Mouse (Mus musculus) forebrain, embryonic 16.5 days (tissue): ENCODE data around the gene Antxr2. TPM values are rescaled to one million over a fixed set of nuclear protein-coding genes. Genes with fewer than 3 reads are reported as not detected.

Experiments
- ATAC-seq: fragments of 200-750 bp; cut with Nextera tagmentation; 2 replicates; pipeline ENCODE4 v1.8.0; 2017; ENCODE audit warnings: mild to moderate bottlenecking, moderate library complexity
- H3K27ac ChIP-seq: fragments of 300-500 bp; sonication (generic); 2 replicates; pipeline ENCODE4 v1.5.1; 2014; ENCODE audit warnings: low read length, control low read depth
- H3K27me3 ChIP-seq: fragments of 300-500 bp; sonication (generic); replicated peaks from 2 replicates; pipeline ENCODE4 v1.6.1; 2014; ENCODE audit warnings: low read length; ENCODE audit not compliant: control insufficient read depth, insufficient read depth
- H3K36me3 ChIP-seq: fragments of 300-500 bp; sonication (generic); 2 replicates; pipeline ENCODE4 v1.6.1; 2014; ENCODE audit not compliant: control insufficient read depth, insufficient read depth
- H3K4me1 ChIP-seq: fragments of 300-500 bp; sonication (generic); replicated peaks from 2 replicates; pipeline ENCODE4 v1.6.1; 2014; ENCODE audit warnings: low read length; ENCODE audit not compliant: control insufficient read depth, insufficient read depth
- H3K4me2 ChIP-seq: fragments of 300-500 bp; sonication (generic); 2 replicates; pipeline ENCODE4 v1.6.1; 2014; ENCODE audit warnings: mild to moderate bottlenecking, low read length, control low read depth
- H3K4me3 ChIP-seq: fragments of 300-500 bp; sonication (generic); replicated peaks from 2 replicates; pipeline ENCODE4 v1.5.1; 2014; ENCODE audit warnings: mild to moderate bottlenecking, low read length, control low read depth
- H3K9ac ChIP-seq: fragments of 300-500 bp; sonication (generic); replicated peaks from 2 replicates; pipeline ENCODE4 v1.6.1; 2014; ENCODE audit warnings: low read depth, low read length, control low read depth
- H3K9me3 ChIP-seq: fragments of 300-500 bp; sonication (generic); 2 replicates; pipeline ENCODE4 v1.6.1; 2016; ENCODE audit warnings: low read length; ENCODE audit not compliant: control insufficient read depth
- WGBS: fragments of 180-500 bp; shearing (Covaris S2); extraction: QIAGEN DNeasy Blood & Tissue Kit; methylation state at CpG from one replicate; pipeline ENCODE4 v1.1.7; 2014; 5-methylcytosine and 5-hydroxymethylcytosine counted together
- polyA plus RNA-seq: library from polyadenylated mRNA; unstranded; fragments of >200 nt; fragmentation: Nextera tagmentation; extraction: Ambion mirVana; gene quantifications from 2 replicates; pipeline ENCODE4 v1.2.1, GENCODE M21; 2015

The Antxr2 gene
- polyA plus RNA-seq, 1 experiment from 2014 or later = 4.1 TPM

DNA sequence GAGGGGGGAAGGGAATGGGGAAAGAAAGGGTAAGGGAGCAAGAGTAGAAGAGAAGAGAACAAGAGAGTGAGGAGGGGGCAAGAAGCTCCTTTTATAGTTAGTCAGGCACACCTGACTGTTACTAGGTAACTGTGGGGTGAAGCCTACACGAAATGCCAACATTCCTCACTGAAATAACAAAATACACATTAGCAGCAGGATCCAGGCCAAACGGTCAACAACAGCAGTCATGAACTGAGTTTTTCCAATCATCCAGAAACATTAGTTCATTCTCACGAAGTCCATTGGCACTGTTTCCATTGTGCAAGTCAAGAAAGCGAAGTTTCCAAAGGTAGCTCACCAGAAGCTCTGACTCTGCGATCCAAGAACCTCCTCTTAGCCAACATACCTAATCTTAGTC lies 63.8 kb downstream of the Antxr2 start:
- no peak for ATAC-seq
- H3K4me1 ChIP-seq = no peaks in the 10 kb centered on the region
- H3K9me3 ChIP-seq = no peaks in the 10 kb centered on the region
- H3K27me3 ChIP-seq = no peaks in the 10 kb centered on the region
- H3K27ac ChIP-seq = no peak overlapping the region
- no peak overlapping the region for H3K9ac ChIP-seq
- no peaks in the 10 kb centered on the region for H3K36me3 ChIP-seq
- no peak overlapping the region for H3K4me2 ChIP-seq
- no peak overlapping the region for H3K4me3 ChIP-seq
- WGBS = 74% methylated on average over 5 of the region's 5 CpGs

DNA sequence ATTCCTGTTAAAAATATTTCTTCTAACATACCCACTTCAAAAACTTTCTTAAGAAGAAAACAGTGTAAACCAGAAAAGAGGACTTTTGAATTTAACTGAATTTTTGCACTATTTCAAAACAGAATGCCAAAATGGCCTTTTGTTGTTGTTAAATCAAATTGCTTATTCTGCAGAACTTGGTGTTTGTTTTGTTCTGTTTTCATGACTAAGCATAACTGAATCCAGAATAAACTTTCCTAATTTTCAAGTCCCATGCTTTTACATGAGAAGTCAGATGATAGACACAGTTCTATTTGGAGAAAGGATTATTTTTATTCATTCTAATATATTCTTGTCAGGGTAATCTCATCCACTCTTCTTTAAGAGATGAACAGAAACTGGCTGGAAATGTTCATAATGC lies 64.7 kb downstream of the Antxr2 start:
- Histone ChIP-seq H3K4me3 (no peak overlapping the region), H3K36me3 (no peaks in the 10 kb centered on the region), H3K9me3 (no peaks in the 10 kb centered on the region), H3K27ac (no peak overlapping the region), H3K4me1 (no peaks in the 10 kb centered on the region), H3K27me3 (no peaks in the 10 kb centered on the region), H3K9ac (no peak overlapping the region), H3K4me2 (no peak overlapping the region)
- ATAC-seq = no peak

DNA sequence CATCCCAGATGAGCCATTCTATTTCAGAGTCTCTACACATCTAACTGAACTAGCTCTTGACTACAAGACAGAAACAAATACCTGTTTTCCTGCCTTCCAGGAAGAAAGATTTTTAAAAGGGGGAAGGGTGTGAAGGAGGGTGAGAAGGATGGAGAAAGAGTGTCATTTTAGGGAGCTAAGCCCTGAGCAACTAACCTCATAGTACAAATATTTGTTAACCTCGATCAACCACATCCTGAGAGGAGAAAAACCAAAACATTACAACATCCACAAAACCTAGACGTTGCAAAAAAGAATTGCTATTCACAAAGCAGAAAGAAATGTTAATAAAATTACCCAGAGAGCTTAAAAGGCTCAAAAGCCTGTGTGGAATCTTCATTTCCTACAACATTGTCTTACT lies 66.4 kb downstream of the Antxr2 start:
- no peak for ATAC-seq
- Histone ChIP-seq H3K27ac (no peak overlapping the region), H3K4me3 (no peak overlapping the region), H3K4me1 (no peaks in the 10 kb centered on the region), H3K36me3 (no peaks in the 10 kb centered on the region), H3K9ac (no peak overlapping the region), H3K9me3 (no peaks in the 10 kb centered on the region), H3K4me2 (no peak overlapping the region), H3K27me3 (no peaks in the 10 kb centered on the region)
- WGBS = 82% methylated on average over 2 of the region's 2 CpGs

DNA sequence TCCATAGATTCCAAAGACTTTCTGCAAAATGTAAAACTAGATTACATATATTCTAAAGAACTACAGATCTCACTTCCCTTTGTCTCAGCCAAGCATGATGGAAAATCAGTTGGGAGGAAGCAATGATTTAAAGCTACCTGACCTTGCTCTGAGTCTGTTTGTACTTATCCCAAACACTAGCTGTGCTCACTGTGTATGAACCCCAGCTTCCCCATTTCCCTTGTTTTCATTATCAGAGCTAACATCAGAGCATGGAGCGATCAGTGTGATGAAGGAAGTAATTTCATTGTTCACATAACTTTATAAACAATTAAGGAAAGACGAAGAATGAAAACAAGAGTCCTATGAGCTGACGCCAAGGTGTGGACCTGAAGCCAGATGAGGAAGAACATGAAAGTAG lies 68.3 kb downstream of the Antxr2 start:
- WGBS = 94% methylated on average over 3 of the region's 3 CpGs
- no peak for ATAC-seq
- no peak overlapping the region for H3K27ac ChIP-seq
- H3K9me3 ChIP-seq = no peaks in the 10 kb centered on the region
- no peak overlapping the region for H3K4me3 ChIP-seq
- no peaks in the 10 kb centered on the region for H3K36me3 ChIP-seq
- H3K4me2 ChIP-seq = no peak overlapping the region
- no peaks in the 10 kb centered on the region for H3K27me3 ChIP-seq
- no peaks in the 10 kb centered on the region for H3K4me1 ChIP-seq
- H3K9ac ChIP-seq = no peak overlapping the region

DNA sequence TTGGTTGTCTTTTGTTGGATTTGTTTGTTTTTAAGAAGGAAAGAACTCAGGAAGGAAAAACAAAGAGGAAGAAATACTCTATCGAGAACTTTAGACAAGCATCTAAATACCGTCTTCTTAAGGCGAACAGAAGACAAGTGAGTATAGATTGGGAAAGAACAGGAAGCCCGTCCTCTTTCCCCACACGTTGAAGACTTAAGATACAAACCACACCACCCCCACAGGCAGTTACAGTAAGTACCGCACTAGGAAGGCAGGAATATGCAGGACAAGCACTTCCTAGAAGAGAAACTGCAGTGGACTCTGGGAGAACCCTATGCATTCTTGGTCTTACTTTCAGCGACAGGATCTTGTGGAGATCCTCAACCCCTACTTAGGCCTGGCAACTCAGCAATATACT lies 69.1 kb downstream of the Antxr2 start:
- WGBS = 92% methylated on average over 7 of the region's 7 CpGs
- no peaks in the 10 kb centered on the region for H3K27me3 ChIP-seq
- ATAC-seq = no peak

DNA sequence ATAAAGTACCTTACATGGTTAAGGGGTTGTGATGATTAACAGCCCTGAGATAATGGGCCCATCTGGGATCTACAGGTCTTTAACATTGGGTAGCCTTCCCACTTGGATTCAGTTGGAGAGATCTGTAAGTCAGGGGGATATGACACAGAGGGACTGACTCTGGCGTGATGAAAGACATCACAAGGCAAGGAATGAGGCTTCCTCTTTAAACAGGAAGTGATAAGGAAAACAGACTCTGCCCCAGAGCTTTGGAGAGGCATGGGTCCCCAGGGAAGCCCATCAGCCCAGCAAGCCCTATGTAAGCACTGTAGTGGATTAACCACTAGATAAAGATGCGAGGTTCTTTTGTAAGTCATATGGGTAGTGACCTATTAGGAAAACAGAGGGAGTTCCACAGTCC lies 71.2 kb downstream of the Antxr2 start:
- WGBS = 78% methylated on average over 2 of the region's 2 CpGs
- no peak for ATAC-seq
- no peak overlapping the region for H3K27ac ChIP-seq
- H3K4me1 ChIP-seq = no peaks in the 10 kb centered on the region
- no peak overlapping the region for H3K4me3 ChIP-seq
- H3K27me3 ChIP-seq = no peaks in the 10 kb centered on the region
- no peak overlapping the region for H3K9ac ChIP-seq
- no peaks in the 10 kb centered on the region for H3K36me3 ChIP-seq
- no peaks in the 10 kb centered on the region for H3K9me3 ChIP-seq
- no peak overlapping the region for H3K4me2 ChIP-seq

More for the DNA sequence above, 69.1 kb downstream of the Antxr2 start:
- no peaks in the 10 kb centered on the region for H3K4me1 ChIP-seq
- no peak overlapping the region for H3K9ac ChIP-seq
- H3K27ac ChIP-seq = no peak overlapping the region
- no peak overlapping the region for H3K4me2 ChIP-seq
- no peak overlapping the region for H3K4me3 ChIP-seq
- H3K36me3 ChIP-seq = no peaks in the 10 kb centered on the region
- H3K9me3 ChIP-seq = no peaks in the 10 kb centered on the region

DNA sequence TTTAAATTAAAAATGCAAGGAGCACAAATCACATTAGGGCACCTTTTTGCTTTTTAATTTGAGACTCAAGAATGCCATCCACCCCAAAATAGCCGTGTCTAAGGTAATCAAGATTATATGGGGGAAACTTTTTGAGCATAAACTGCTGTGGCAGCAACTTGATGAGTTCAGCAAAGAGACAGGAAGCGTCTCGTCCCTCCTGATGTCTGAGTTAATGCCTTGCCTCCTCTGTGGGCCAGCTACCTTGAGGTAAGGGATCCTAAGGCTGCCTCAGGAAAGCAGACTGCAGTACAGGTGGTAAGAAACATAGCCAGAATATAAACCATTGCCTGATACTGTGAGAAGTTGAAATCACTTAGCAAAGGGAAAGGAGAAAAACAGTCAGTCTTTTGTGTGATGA lies 71.8 kb downstream of the Antxr2 start:
- Histone ChIP-seq H3K4me2 (no peak overlapping the region), H3K9me3 (no peaks in the 10 kb centered on the region), H3K4me1 (no peaks in the 10 kb centered on the region), H3K9ac (no peak overlapping the region), H3K27me3 (no peaks in the 10 kb centered on the region), H3K27ac (no peak overlapping the region), H3K36me3 (no peaks in the 10 kb centered on the region), H3K4me3 (no peak overlapping the region)
- WGBS = 83% methylated on average over 3 of the region's 3 CpGs
- no peak for ATAC-seq

DNA sequence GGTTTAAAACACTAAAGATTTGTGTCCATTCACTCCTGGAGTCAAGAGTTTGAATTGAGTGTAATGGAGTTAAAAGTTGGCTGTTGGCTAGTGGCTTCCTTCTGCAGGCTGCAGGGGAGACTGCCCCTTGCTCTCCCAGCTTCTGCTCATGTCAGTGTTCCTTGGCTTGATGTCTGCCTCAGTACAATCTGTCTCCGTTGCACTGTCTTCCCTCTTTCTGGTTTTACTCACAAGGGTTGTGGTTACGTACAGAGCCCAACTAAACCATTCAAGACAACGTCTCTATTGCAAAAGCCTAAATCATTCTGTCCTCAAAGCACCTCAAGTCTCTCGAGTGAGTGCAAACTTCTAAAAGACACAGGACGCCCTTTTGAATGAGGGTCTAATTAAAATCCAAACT lies 73.3 kb downstream of the Antxr2 start:
- 77% methylated on average over 5 of the region's 5 CpGs for WGBS
- no peaks in the 10 kb centered on the region for H3K9me3 ChIP-seq
- no peak for ATAC-seq

DNA sequence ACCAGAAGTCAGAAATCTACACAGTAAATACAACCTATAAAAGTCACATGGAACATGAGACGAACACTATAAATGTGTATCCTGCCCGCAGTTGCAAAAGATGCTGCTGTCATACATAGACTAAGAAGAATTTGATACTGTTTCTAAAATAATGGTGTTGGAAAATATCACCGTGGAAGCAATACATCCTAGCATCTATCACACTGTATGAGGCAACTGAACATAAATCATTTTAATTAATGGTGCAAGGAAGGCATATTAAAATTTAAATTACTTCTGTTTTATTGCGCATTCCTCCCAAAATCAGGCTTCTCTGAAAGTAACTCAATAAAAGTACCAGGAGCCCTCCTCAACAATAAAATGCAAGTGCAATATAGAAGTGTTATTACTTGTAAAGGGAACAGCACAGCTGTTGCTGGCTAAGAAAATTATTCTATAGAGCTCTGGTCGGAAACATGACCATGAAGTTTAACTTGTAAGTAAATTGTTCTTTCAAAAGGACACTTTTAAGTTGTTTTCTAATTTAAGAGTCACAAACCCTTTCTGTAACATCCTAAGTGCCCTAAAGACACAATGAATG lies 76.6 kb downstream of the Antxr2 start:
- 77% methylated on average over 5 of the region's 5 CpGs for WGBS
- no peak for ATAC-seq
- Histone ChIP-seq H3K27me3 (no peaks in the 10 kb centered on the region), H3K27ac (no peak overlapping the region), H3K36me3 (no peaks in the 10 kb centered on the region), H3K9me3 (no peaks in the 10 kb centered on the region), H3K4me2 (no peak overlapping the region), H3K4me1 (no peaks in the 10 kb centered on the region), H3K9ac (no peak overlapping the region), H3K4me3 (no peak overlapping the region)

More for the DNA sequence above, 73.3 kb downstream of the Antxr2 start:
- Histone ChIP-seq H3K4me2 (no peak overlapping the region), H3K27ac (no peak overlapping the region), H3K4me1 (no peaks in the 10 kb centered on the region), H3K4me3 (no peak overlapping the region), H3K27me3 (no peaks in the 10 kb centered on the region), H3K9ac (no peak overlapping the region), H3K36me3 (no peaks in the 10 kb centered on the region)

DNA sequence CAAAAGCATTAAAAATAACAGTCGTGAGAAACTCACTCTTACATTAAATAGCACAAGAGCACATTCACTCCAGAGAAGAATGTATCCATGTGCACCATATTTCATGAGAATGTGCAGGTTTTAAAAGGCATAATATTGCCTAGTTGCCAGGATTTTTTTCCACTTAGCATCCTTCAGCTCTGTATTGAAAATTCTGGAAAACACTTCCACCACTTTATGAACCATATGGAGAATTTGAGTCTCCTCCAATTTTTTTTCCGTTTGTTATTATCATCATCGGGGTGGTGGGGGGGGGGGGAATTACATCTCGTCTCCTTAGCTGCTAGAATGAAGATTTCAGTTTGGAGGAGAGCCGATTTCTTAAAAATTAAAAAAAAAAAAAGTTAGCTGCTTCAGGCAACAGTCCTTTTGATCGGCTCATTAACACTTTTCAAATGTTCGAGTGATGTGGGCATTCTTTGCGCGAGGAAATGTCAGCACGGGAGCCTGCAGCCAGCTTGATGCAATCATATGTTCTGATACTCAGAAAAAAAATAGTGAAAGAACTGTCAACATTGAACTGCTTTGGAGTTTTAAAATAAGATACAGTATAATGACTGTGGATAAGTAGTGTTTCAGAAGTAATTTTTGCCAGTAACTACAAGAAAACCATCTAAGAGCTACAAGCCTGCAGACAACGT lies 77.5 kb downstream of the Antxr2 start:
- Histone ChIP-seq H3K36me3 (no peaks in the 10 kb centered on the region), H3K9ac (no peak overlapping the region), H3K4me2 (no peak overlapping the region), H3K9me3 (no peaks in the 10 kb centered on the region), H3K4me3 (no peak overlapping the region), H3K4me1 (no peaks in the 10 kb centered on the region), H3K27ac (peak overlapping the region; percentile 52), H3K27me3 (no peaks in the 10 kb centered on the region)
- ATAC-seq = peak; percentile 89
- 44% methylated on average over 11 of the region's 11 CpGs for WGBS
